8 mouse cellular contexts compared by ENCODE assay signal in genomic region chr8:83593325-83594166, GRCm38 (mm10). TPM values are rescaled to one million over a fixed set of nuclear protein-coding genes. Genes with fewer than 3 reads are reported as not detected.
A peak's percentile ranks its signal among the peaks of the same experiment; 100 is the strongest.
DNase-seq lines count a peak whose midpoint lies in the region; ATAC-seq and TF ChIP-seq lines count a peak whose summit lies in the region.

No protein-coding gene starts in this region.

- peak; percentile 44 for DNase-seq in embryo, embryonic 10.5 days (ENCODE audit: low spot score)
- DNase-seq in embryo, embryonic 10 days (ENCODE audit: low spot score), result no peak
- peak; percentile 31 for DNase-seq in thymus, postnatal 0 days (ENCODE audit: low spot score)
- DNase-seq in thymus, postnatal 4 days, result no peak
- DNase-seq in adrenal gland, postnatal 10 days, result no peak
- no peak for DNase-seq in gastrocnemius, adult 8-10 months (ENCODE audit: low spot score in 2 of 2)

- TF ChIP-seq CTCF in intestine, postnatal 0 days (IDR thresholded peaks at IDR 0.05; ENCODE audit: low read depth), result no peak

- peak overlapping the region; percentile 69 for H3K9ac ChIP-seq in intestine, postnatal 0 days (ENCODE audit: low read depth, low read length)
- H3K9ac ChIP-seq in neural tube, embryonic 14.5 days (replicated peaks; ENCODE audit: low read depth, low read length), result peak overlapping the region; percentile 88

- H3K27ac ChIP-seq in intestine, postnatal 0 days (ENCODE audit: low read depth, low read length), result peak overlapping the region; percentile 57
- peak overlapping the region; percentile 89 for H3K27ac ChIP-seq in neural tube, embryonic 14.5 days (ENCODE audit: low read depth, low read length)

- H3K4me3 ChIP-seq in intestine, postnatal 0 days (ENCODE audit: low read depth, low read length), result peak overlapping the region; percentile 75
- H3K4me3 ChIP-seq in neural tube, embryonic 14.5 days (ENCODE audit: low read depth, low read length), result peak overlapping the region; percentile 98

- peak overlapping the region; percentile 84 for H3K4me2 ChIP-seq in intestine, postnatal 0 days (replicated peaks; ENCODE audit: low read depth)
- H3K4me2 ChIP-seq in neural tube, embryonic 14.5 days (ENCODE audit: low read depth, low read length), result peak overlapping the region; percentile 61

- H3K4me1 ChIP-seq in intestine, postnatal 0 days (replicated peaks; ENCODE audit: control insufficient read depth, insufficient read depth, low read length), result 0 out of 2 replicates have a peak, but pooled peaks cover 5% of the 10 kb centered on the region
- peaks cover 40% of the 10 kb centered on the region for H3K4me1 ChIP-seq in neural tube, embryonic 14.5 days (ENCODE audit: control insufficient read depth, insufficient read depth, low read length)

- peak; percentile 60 for ATAC-seq in intestine, postnatal 0 days
- no peak for ATAC-seq in neural tube, embryonic 14.5 days (ENCODE audit: low read depth)

- H3K27me3 ChIP-seq in intestine, postnatal 0 days (replicated peaks; ENCODE audit: control insufficient read depth, insufficient read depth, low read length), result no peaks in the 10 kb centered on the region
- no peaks in the 10 kb centered on the region for H3K27me3 ChIP-seq in neural tube, embryonic 14.5 days (ENCODE audit: control insufficient read depth, insufficient read depth, low read length)

- H3K9me3 ChIP-seq in intestine, postnatal 0 days (ENCODE audit: control insufficient read depth), result no peaks in the 10 kb centered on the region
- no peaks in the 10 kb centered on the region for H3K9me3 ChIP-seq in neural tube, embryonic 14.5 days (ENCODE audit: control insufficient read depth, low read length)

- no peaks in the 10 kb centered on the region for H3K36me3 ChIP-seq in intestine, postnatal 0 days (ENCODE audit: control insufficient read depth, insufficient read depth)
- H3K36me3 ChIP-seq in neural tube, embryonic 14.5 days (ENCODE audit: control insufficient read depth, insufficient read depth, low read length), result peaks cover 4% of the 10 kb centered on the region; the same call in 1 of the 2 replicates

- 2% methylated on average over 22 of the region's 22 CpGs for WGBS in intestine, postnatal 0 days
- 4% methylated on average over 22 of the region's 22 CpGs for WGBS in neural tube, embryonic 14.5 days

RNA-seq across cellular contexts. Expression of gene Tecr, which starts 14.2 kb away (rescaled TPM):
- 315 and 341 TPM in 2 replicates for polyA plus RNA-seq in thymus, postnatal 0 days (2015; fragmentation: Nextera tagmentation; extraction: Ambion mirVana)
- 317 and 320 TPM in 2 replicates for polyA plus RNA-seq in intestine, postnatal 0 days (2015; fragmentation: Nextera tagmentation; extraction: Ambion mirVana)
- polyA plus RNA-seq in neural tube, embryonic 14.5 days (2014; fragmentation: Nextera tagmentation; extraction: Ambion mirVana), result 1,479 and 1,754 TPM in 2 replicates
- 100 to 1,000 TPM; 305 to 336 TPM for total RNA-seq in adrenal gland, postnatal 10 days (2021)
- total RNA-seq in gastrocnemius, adult 8-10 months (2022), result 100 to 1,000 TPM; 461 to 506 (median 481) TPM

RNA-seq across cellular contexts. Expression of gene Dnajb1, which starts 14.4 kb away (rescaled TPM):
- 71.2 and 92.9 TPM in 2 replicates for polyA plus RNA-seq in thymus, postnatal 0 days (2015; fragmentation: Nextera tagmentation; extraction: Ambion mirVana)
- polyA plus RNA-seq in intestine, postnatal 0 days (2015; fragmentation: Nextera tagmentation; extraction: Ambion mirVana), result 26.1 and 28.8 TPM in 2 replicates
- polyA plus RNA-seq in neural tube, embryonic 14.5 days (2014; fragmentation: Nextera tagmentation; extraction: Ambion mirVana), result 54.3 and 55.2 TPM in 2 replicates
- 10 to 100 TPM; 24.7 to 28.8 TPM for total RNA-seq in adrenal gland, postnatal 10 days (2021)
- total RNA-seq in gastrocnemius, adult 8-10 months (2022), result 1 to 10 TPM; 3.6 to 7.9 (median 3.8) TPM

RNA-seq across cellular contexts. Expression of gene Ndufb7, which starts 27.1 kb away (rescaled TPM):
- 503 and 517 TPM in 2 replicates for polyA plus RNA-seq in thymus, postnatal 0 days (2015; fragmentation: Nextera tagmentation; extraction: Ambion mirVana)
- polyA plus RNA-seq in intestine, postnatal 0 days (2015; fragmentation: Nextera tagmentation; extraction: Ambion mirVana), result 579 and 585 TPM in 2 replicates
- 348 and 353 TPM in 2 replicates for polyA plus RNA-seq in neural tube, embryonic 14.5 days (2014; fragmentation: Nextera tagmentation; extraction: Ambion mirVana)
- total RNA-seq in adrenal gland, postnatal 10 days (2021), result 100 to 1,000 TPM; 340 to 396 TPM
- 100 to 1,000 TPM; 262 to 329 (median 295) TPM for total RNA-seq in gastrocnemius, adult 8-10 months (2022)

RNA-seq across cellular contexts. Expression of gene Olfr370, which starts 58.0 kb away (rescaled TPM):
- polyA plus RNA-seq in thymus, postnatal 0 days (2015; fragmentation: Nextera tagmentation; extraction: Ambion mirVana), result not detected in 2 replicates
- polyA plus RNA-seq in intestine, postnatal 0 days (2015; fragmentation: Nextera tagmentation; extraction: Ambion mirVana), result not detected in 2 replicates
- polyA plus RNA-seq in neural tube, embryonic 14.5 days (2014; fragmentation: Nextera tagmentation; extraction: Ambion mirVana), result not detected in 2 replicates
- not detected for total RNA-seq in adrenal gland, postnatal 10 days (2021)
- not detected for total RNA-seq in gastrocnemius, adult 8-10 months (2022)

RNA-seq across cellular contexts. Expression of gene Gipc1, which starts 58.9 kb away (rescaled TPM):
- polyA plus RNA-seq in thymus, postnatal 0 days (2015; fragmentation: Nextera tagmentation; extraction: Ambion mirVana), result 89.3 and 90.6 TPM in 2 replicates
- polyA plus RNA-seq in intestine, postnatal 0 days (2015; fragmentation: Nextera tagmentation; extraction: Ambion mirVana), result 76.1 and 79.3 TPM in 2 replicates
- 90.2 and 104 TPM in 2 replicates for polyA plus RNA-seq in neural tube, embryonic 14.5 days (2014; fragmentation: Nextera tagmentation; extraction: Ambion mirVana)
- total RNA-seq in adrenal gland, postnatal 10 days (2021), result 10 to 100 TPM; 51.4 to 52.5 TPM
- 10 to 100 TPM; 14.5 to 18.1 (median 17.6) TPM for total RNA-seq in gastrocnemius, adult 8-10 months (2022)

Comparison
In these comparisons a context has a peak if more than half of its experiments do, and no peak if none do; other contexts are left out.
1. DNase-seq: peak in embryo, embryonic 10.5 days (single experiment) and thymus, postnatal 0 days (single experiment); none in embryo, embryonic 10 days (single experiment), thymus, postnatal 4 days (single experiment), adrenal gland, postnatal 10 days (single experiment) and gastrocnemius, adult 8-10 months (0 of 2).